In genomic region chr14:27393806-27394205, GRCm38 (mm10) we compare ENCODE assay signal across 23 mouse cellular contexts.
"Had no signal": no experiment of that assay in that cellular context is flagged by ENCODE, and none has a peak within 500 bp of the region (broad histone marks: within the 10 kb centered on the region; RNA-seq: fewer than 3 reads in every experiment).

No protein-coding gene starts in this region.

- H3K4me1 ChIP-seq: limb, embryonic 13.5 days; liver, embryonic 12.5 days; liver, embryonic 15.5 days; lung, embryonic 15.5 days; midbrain, embryonic 10.5 days; midbrain, embryonic 13.5 days; stomach, embryonic 15.5 days had no signal

- H3K9ac ChIP-seq: limb, embryonic 13.5 days; liver, embryonic 12.5 days; liver, embryonic 15.5 days; lung, embryonic 15.5 days; midbrain, embryonic 13.5 days; neural tube, embryonic 13.5 days; stomach, embryonic 15.5 days had no signal

- H3K27ac ChIP-seq: left cerebral cortex, adult 2 months; limb, embryonic 13.5 days; liver, embryonic 12.5 days; liver, embryonic 15.5 days; lung, embryonic 15.5 days; midbrain, embryonic 10.5 days; midbrain, embryonic 13.5 days; neural tube, embryonic 13.5 days; stomach, embryonic 15.5 days had no signal

- H3K27me3 ChIP-seq: limb, embryonic 13.5 days; liver, embryonic 12.5 days; liver, embryonic 15.5 days; lung, embryonic 15.5 days; megakaryocyte, embryonic 14.5 days; midbrain, embryonic 13.5 days; neural tube, embryonic 13.5 days; stomach, embryonic 15.5 days had no signal

- H3K9me3 ChIP-seq: limb, embryonic 13.5 days; liver, embryonic 12.5 days; liver, embryonic 15.5 days; lung, embryonic 15.5 days; megakaryocyte, embryonic 14.5 days; midbrain, embryonic 10.5 days; midbrain, embryonic 13.5 days; neural tube, embryonic 13.5 days; stomach, embryonic 15.5 days had no signal

- DNase-seq: kidney, postnatal 14 days; layer of hippocampus, postnatal 36 days; liver; lung, adult 18-20 months; lung, postnatal 10 days; lung, postnatal 36 days; retina, postnatal 1 day; right cerebral cortex, postnatal 25 days; spleen, adult 18-20 months; thymus, postnatal 25 days had no signal

- H3K36me3 ChIP-seq: lung, embryonic 15.5 days; midbrain, embryonic 10.5 days; midbrain, embryonic 13.5 days; neural tube, embryonic 13.5 days had no signal

- H3K4me2 ChIP-seq: limb, embryonic 13.5 days; liver, embryonic 12.5 days; liver, embryonic 15.5 days; lung, embryonic 15.5 days; midbrain, embryonic 13.5 days; neural tube, embryonic 13.5 days; stomach, embryonic 15.5 days had no signal

- H3K4me3 ChIP-seq: left cerebral cortex, adult 2 months; limb, embryonic 13.5 days; liver, embryonic 12.5 days; liver, embryonic 15.5 days; lung, embryonic 15.5 days; megakaryocyte, embryonic 14.5 days; midbrain, embryonic 10.5 days; midbrain, embryonic 13.5 days; myocyte; neural tube, embryonic 13.5 days; stomach, embryonic 15.5 days had no signal

- ATAC-seq: intestine, postnatal 0 days; liver, embryonic 12.5 days; midbrain, embryonic 13.5 days; midbrain, embryonic 16.5 days had no signal
